Mouse (Mus musculus): Measurements from ENCODE around the gene Klb. TPM values are rescaled to one million over a fixed set of nuclear protein-coding genes. Genes with fewer than 3 reads are reported as not detected.
"Not testable (repeated sequence)": the region's sequence is repeated elsewhere in the genome, so short reads cannot be mapped to it uniquely, and the experiment has no call there.

The Klb gene
- under 1 TPM; 0.31 to 0.47 TPM for total RNA-seq (2021)

DNA sequence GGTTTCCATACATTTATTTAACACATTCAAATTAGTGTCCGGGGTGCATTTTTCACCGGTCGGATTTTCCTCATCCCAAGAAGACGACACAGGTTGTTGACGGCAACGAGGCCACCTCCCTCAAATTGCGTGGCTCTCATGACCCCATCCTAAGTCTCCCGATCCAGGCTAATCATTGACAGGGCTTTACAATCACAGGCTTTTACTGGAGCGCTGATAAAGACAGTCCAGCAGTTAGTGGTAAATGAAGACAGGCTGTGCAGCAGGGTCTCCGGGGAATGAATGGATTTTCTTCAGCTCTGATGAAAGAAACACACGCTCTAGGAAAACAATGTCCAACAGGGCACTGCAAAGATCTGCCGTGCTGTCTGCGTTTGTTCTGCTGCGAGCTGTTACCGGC, at the start of gene Klb:
Klb (plus strand) TSS at position 147 of the 400 bp plus-strand sequence.
- no peak for DNase-seq

DNA sequence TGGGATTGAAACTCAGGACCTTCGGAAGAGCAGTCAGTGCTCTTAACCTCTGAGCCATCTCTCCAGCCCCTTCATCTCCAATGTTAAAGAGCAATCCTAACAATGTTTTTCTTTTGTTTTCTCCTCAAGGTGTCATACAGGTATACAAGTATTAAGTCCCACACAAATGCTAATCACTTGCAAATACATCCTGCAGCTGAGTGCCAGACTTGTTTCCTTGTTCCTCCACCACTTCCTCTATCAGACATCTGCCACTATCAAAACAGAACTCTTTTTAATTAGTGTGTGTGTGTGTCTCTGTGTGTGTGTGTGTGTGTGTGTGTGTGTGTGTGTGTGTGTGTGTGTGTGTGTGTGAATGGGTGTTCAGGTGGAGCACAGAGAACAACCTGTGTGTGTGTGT, 48.5 kb upstream of the Klb start:
- not testable (repeated sequence) for DNase-seq

DNA sequence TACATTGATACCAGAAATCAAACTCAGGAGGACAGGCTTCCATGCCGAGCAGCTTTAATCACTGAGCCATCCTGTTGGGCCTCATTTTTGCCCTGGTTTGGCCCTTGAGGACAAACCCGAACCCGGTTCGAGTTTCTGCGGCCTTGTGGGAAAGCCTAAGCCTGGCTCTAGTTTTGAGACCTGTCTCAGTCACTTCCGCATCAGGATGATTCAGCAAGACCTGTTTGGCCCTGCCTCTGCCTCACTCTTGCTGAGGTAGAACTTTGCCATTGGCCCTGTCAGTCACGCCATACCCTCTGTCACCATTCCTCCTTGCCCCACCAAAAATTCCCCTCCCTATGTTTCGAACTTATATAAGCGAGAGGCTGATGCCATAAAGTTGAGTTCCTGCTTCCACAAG, 48.0 kb upstream of the Klb start:
- no peak for DNase-seq

DNA sequence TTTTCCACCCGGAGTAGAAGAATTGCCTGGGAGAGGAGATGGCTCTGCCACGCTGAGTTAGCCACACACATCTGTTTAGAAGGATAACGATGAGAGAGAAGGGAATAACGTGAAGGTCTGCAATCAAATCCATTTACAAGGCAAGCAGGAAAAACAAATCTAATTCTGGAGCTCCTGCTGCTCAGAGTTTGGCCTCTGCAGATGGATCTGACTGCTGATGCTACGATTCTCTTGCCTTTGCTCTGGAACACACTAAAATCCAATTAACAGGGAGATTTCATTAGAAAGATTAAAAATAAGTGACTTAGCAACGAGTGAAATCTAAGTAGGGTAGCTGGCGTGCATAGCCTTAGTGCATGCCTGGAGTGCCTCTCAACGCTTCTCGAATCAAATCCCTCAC, 42.6 kb upstream of the Klb start:
- DNase-seq, result no peak

DNA sequence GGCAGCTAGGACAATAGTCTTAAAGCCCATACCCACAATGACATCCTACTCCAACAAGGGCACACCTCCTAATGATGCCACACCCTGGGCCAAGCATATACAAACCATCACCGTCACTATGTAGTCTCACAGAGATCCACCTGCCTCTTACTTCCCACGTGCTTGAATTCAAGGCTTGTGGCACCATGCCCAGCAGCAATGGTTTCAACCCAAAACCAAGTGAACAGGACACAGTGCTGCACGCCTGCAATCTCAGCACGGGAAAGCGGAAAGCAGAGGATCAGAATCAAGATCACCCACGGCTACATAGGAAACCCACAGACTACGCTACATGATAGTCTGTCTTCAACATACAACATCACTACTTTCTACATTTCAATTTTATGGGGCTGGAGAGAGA, 39.9 kb upstream of the Klb start:
- DNase-seq, result no peak

DNA sequence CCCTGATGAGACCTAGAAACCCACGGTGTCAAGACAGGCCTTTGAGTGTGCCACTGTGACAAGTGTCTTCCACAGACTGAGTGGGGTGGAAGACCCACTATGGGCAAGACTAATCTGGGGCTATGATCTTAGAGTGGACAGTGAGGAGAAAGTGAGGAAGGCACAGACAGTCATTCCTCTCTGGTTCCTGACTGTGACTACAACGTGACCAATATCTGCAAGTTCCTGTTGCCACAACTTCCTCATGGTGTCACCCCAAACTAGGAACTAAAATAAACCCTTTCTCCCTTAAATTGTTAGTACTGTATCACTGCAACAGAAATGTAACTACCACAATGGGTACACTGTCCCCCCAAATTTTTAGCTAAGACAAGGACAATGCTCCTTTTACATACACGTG, 39.2 kb upstream of the Klb start:
- DNase-seq, result no peak

DNA sequence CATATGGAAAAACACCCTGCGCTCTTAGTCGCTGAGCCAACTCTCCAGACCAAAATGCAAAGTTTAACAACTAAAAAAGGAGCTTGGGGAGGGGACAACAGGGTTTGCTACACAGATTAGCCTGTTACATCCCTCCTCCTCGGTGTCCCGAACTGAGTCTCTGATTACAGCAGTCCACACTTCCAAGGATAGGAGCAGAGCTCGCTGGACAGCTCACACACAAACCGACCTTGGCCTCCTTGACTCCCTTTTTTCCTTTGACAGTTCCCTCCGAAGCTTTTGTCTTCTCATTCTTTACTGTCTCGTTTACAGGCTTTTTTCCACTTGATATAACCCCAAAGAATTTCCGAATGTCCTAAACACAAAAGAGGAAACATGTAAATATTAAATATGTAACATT, 28.9 kb upstream of the Klb start:
- DNase-seq, result no peak

DNA sequence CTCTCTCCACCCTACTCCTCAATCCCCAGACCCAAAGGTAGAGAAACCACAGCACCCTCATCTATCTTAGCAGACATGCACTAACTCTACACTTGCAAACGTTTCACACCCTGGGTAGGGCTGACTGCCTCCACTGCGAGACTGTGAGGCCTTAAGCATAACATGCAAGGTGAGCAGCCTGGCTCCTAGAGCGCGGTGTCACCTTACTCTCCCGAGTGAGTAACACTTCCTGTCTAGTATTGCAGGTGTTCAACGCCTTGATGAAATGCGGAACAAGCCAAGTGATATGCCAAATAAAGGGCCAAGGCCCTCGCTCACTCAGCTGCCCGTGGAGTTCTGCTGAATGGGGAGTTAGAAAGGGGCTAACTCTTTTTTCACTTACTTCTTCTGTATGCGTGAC, 25.9 kb upstream of the Klb start:
- DNase-seq, result no peak

DNA sequence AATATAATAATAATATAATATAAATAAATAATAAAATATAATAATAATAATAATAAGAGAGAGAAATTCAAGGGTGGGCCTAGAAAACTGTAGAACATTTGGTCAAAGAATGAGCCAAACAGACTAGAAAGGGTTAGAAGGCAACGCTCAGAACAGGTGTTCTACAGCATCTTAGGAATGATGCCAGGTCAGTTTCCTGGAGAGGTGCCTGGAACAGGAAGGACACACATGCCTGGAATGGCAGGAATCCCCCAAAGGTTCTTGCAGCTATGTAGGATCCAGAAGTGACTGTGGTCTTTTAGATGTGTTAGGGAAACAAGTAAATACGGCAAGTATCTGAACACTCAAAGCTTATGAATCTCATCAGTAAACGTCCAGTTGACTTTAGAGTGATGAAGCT, 23.8 kb upstream of the Klb start:
- no peak for DNase-seq

DNA sequence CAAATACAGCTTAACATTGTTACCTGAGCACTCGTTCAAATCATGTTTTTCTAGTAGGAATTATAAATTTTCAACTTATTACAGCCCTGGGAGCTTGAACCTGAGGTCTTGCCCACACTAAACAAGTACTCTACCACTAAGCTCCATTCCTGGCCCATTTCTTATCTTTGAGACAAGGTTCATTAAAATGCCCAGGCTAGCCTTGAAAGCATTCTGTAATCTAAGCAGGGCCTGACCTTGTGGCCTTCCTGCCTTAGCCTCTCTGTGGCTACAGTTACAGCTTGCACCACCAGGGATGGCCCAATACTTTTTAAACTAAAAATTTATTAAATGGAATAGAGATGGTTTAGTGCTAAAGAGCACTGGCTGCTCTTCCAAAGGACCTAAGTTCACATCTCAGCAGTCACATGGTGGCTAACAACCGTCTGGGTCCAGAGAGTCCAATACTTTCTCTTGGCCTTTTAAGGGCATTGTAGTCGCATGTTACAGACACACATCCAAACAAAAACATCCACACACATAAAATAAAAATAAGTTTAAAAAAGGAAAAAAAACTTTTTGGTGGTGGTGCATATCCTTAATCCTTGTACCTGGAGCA, 23.3 kb upstream of the Klb start:
- no peak for DNase-seq

DNA sequence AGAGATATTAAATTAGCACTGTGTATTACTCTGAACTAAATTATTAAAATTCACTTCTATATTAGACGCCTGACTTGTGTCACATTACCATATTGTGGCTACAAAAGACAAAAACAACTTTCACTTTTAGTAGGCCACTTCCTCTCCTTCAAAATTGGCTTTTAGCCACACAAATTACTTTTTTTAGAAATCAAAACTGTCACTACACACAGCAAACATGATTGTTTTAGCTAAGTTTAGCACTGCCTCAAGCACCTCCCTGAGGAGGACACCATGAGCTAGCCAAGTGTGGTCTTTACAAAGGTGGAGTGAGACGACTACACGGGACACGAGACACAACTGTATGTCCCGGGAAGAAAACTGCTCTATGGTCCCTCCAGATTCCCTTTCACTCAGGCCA, 21.9 kb upstream of the Klb start:
- peak; percentile 11 for DNase-seq

DNA sequence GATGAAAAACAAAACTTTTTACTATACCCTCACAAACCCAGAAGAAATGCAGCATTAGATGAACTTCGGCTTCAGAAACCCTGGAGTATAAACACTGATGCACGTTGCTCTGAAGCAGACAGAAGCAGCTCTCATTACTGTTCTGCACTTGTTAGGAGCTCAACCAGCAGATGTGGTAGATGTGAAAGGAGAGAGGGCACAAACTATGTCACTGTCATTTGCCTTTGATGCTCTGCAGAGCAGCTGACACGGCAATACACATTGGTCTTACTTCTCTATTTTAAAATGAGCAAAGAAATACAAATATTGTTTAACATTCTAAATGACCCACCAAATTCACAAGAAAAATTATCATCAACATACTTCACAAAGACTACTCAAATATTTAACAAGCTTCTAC, 18.1 kb upstream of the Klb start:
- DNase-seq, result no peak

DNA sequence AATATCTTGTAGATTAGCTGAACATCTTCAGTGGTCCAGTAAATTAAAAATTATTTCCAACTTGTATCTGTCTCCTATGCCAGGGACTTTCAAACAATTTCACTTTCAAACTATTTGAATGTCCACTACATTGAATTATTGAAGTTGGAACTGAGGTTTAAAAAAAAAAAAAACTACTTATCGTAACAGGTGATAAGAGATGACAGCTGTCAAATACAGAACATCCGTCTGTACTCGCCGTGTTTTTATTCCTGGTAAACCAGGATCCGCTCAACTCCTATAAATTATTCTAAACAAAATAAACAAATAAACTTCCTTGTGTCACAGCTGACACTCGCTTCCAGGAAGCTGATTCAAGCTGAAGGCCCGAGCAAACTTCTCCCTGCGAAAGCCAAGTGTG, 13.3 kb upstream of the Klb start:
- no peak for DNase-seq

DNA sequence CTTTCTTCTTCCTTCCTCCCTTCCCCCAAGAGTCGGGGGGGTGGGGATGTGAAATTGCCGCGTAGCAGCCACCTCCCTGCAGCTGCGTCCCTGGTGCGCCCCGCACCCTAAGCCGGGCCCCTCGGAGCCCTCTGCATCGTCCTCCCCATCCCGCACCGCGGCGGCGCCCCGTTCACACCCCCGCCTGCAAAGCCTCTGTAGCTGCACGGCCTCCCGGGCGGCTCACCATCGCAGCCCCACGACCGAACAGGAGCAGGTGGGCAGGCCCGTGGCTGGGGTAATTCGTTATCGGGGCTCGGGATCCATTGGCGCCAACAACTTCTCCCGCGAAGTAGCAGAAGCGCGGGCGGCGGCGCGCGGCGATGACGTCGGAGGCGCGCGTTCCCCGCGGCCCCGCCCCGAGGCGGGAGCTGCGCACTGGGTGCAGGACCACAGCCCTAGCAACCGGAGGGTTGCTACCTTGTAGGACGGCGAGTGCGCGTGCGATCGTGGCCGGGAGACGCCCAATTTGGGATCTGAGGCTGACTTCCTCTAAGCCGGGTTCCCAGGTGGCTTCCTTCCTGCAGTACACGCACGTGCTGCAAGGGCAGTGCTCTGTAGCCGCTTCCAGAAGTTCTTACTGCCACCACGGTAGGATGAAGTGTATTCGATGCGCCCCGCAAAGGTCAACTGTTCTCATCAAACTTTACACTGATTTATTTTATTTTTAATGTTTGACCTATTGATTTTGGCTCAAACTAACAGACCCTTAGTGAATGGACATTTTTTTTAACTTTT, 12.6 kb upstream of the Klb start, which contains the start of gene Rfc1:
Rfc1 (minus strand) TSS at position 373 of the 777 bp plus-strand sequence.
- peak; percentile 85 for DNase-seq

DNA sequence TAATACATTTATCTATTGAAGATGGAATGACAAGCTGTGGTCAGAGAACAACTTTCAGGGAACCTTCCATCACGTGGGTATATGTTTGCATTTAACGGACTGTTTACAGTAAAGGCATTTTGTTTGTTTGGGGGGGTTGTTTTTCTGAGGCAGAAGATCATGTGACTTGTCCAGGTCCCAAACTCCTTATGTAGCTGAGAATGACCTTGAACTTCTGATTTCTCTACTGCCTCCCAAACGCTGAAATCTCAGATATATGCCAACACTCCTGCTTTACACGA, 12.1 kb upstream of the Klb start:
- no peak for DNase-seq

DNA sequence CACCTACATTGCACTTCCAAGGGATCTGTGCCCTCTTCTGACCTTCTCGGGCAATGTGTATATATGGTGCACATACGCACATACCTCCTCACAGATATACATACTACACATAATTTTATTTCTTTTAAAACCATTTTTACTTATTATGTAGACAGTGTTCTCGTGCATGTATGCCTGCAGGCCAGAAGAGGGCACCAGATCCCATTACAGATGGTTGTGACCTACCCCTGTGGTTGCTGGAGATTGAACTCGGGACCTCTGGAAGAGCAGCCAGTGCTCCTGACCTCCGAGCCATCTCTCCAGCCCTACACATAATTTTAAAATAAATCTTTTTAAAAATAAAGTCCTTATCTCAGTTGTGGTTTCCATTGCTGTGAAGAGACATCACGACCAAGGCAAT, 9.7 kb upstream of the Klb start:
- DNase-seq, result no peak

DNA sequence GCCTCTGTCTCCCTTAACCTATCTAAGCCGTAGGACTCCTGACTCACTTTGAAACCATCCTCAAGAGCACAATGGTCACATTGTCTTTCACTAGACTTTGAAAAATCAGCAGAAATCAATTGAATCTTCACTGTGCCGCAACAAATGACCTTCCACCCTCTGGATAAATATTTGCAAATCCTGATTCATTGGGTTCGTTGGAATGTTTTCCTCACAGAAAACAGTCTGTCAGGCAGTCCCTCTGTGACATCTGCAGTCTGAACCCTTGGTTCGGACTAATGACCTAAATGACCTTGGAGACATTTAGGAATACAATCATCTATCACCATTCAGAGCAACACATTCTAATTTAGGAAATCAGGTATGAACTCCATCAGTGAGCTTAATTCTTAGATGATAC, 7.9 kb upstream of the Klb start:
- no peak for DNase-seq

DNA sequence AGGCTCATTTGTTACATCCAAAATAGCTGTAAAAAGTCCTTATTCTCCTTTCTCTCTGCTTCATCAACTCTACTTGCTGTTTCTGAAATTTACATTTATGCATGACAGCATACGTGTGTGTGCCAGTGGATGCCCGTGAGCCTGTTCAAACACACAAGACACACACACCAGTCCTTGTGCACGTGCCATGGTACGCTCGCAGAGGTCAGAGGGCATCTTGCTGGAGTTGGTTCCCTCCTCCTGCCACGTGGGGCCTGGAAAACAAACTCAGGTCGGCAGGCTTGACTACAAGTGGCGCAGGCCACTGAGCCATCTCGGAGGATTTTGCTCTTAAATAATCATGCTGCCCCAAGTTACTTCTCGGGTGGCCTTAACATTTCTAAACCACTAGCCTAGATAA, 2.4 kb downstream of the Klb start:
- no peak for DNase-seq

DNA sequence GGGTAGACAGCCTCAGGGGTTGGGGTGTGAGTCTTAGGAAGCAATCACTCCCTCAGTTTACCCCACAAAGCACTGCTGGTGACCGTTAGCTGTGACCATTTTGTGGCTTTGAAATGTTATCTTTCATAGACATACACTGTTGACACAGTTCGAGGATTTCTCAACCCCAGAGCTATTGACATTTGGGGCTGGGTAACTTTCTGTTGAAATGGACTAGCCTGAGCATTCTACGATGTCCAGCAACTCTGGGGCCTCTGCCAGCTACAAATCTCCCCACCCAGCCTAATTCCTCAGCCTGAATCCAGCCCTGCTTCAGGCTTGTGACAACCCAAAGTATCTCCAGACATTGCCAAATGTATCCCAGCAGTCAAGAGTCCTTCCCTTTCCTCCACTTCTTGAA, 6.0 kb downstream of the Klb start:
- DNase-seq, result no peak

DNA sequence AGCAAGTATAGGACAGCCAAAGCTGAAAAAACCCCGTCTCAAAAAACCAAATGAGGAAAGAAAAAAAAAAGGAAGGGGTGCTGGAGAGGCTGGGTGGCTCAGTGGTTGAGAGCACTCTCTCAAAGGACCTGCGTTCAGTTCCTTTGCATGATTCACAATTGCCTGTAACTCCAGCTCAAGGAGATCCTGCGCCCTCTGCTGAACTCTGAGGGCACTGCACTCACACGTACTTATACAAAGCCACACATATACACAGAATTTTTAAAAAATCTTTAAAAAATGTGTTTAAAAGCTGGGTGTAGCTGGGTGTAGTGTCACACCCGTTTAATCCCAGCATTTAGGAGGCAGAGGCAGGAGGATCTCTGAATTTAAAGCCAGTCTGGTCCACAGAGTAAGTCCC, 6.9 kb downstream of the Klb start:
- no peak for DNase-seq

DNA sequence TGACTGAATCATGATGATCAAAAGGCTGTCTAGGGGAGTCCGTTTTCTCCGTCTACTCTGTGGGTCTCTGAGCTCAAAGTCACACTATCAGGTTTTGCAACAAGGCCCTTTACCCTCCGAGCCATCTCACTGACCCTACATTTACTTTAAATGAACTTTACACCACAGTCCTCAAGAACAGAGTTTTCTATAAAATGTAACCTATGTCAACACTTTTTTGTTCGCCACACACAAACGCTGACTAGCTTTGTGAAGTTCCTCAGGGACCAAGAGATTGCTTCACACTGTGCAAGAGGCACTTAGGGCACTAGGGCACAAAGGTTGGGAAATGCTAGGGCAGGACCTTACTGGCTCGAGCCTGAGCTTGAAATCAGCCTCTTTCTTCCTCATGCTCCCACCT, 8.7 kb downstream of the Klb start:
- no peak for DNase-seq

DNA sequence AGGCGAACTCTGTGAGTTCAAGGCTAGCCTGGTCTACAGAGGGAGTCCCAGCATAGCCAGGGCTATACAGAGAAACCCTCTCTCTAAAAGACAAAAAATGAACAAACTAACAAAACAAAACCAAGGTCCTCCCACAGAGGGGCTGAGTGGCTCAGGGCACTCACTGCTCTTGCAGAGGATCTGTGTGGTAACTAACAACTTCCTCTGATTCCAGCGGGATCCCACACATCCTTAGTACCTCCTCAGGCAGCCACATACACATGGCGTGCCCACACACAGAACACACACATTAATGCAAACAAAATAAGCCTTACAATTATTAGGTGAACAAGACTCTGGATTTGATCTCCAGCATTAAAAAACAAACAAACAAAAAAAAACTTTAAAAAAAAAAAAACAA, 9.7 kb downstream of the Klb start:
- no peak for DNase-seq

DNA sequence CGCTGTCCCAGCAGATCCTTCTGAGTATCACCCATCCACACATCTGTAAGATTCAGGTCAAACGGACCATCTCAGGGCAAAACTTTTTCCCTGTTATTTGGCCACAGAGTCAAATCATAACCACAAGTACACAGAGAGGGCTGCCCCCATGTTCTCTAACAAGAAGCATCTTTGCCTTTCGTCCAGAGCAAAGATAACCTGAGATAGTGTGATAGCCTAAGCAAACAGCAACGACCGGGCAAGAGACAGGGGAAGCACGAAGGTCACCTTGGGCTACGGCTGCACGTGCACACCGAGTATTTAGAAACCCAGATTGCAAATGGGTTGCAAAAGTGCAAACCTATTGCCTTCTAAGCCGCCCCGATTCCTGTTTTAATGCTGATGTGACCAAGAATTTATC, 19.7 kb downstream of the Klb start:
- DNase-seq, result no peak

DNA sequence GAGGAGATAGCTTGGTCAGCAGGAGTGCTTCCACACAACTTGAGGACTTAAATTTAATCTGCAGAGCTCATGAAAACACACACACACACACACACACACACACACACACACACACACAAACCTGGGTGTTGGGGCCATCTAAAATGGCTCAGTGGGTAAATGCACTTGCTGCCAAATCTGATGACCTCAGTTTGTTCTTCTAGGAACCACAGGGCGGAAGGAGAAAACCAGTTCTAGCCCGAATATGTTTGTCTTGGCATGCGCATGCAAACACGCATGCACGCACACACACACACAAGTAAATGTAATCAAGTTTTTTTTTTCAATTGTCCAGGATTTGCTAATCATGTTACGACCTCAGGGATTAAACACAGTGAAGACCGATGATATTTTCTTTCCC, 23.4 kb downstream of the Klb start:
- DNase-seq, result no peak

DNA sequence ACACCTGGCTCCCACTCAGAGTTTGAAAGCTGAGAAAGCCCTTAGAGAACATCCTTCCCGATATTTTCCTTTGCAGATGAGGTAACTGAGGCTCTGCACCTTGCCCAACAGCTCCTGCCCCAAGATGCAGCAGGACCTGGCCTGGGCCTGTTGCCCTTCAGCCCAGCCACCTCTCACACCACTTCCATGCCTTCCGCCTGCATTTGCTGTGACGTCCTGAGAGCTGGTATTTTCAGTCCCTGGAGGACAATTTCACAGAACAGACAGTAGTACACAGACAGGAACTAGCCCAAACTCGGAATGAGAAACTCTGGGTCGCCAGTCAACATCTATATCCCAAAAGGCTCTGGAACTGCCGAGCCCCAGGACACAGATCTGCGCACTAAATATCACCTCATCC, 26.6 kb downstream of the Klb start:
- no peak for DNase-seq
